Mouse (Mus musculus): ENCODE results near the gene Tulp4.

- TF ChIP-seq CTCF (IDR thresholded peaks at IDR 0.05; ENCODE audit: insufficient read depth, low read depth, low read length) = no peak
- TF ChIP-seq POLR2A (IDR thresholded peaks at IDR 0.05; ENCODE audit: insufficient read depth, low read depth, low read length) = no peak
Measured at GRCm38 (mm10) chr17:6131083-6131482, 24.8 kb downstream of the Tulp4 start.
